Comparison of ENCODE assay signal across 19 mouse cellular contexts in genomic region chr2:4829489-4830065, GRCm38 (mm10). TPM values are rescaled to one million over a fixed set of nuclear protein-coding genes. Genes with fewer than 3 reads are reported as not detected.
A peak's percentile ranks its signal among the peaks of the same experiment; 100 is the strongest.
DNase-seq lines count a peak whose midpoint lies in the region; ATAC-seq and TF ChIP-seq lines count a peak whose summit lies in the region.
"Had no signal": no experiment of that assay in that cellular context is flagged by ENCODE, and none has a peak within 500 bp of the region (broad histone marks: within the 10 kb centered on the region; RNA-seq: fewer than 3 reads in every experiment).

No protein-coding gene starts in this region.

- H3K27me3 ChIP-seq in kidney, embryonic 16.5 days (ENCODE audit: insufficient read depth, low read length), result no peaks in the 10 kb centered on the region
- H3K27me3 ChIP-seq in embryonic facial prominence, embryonic 13.5 days, result no peaks in the 10 kb centered on the region
- no peaks in the 10 kb centered on the region for H3K27me3 ChIP-seq in intestine, postnatal 0 days (replicated peaks; ENCODE audit: control insufficient read depth, insufficient read depth, low read length)
- no peaks in the 10 kb centered on the region for H3K27me3 ChIP-seq in stomach, embryonic 16.5 days (ENCODE audit: control insufficient read depth, insufficient read depth, low read length)
- H3K27me3 ChIP-seq: CH12.LX; heart, embryonic 15.5 days; limb, embryonic 13.5 days; midbrain, embryonic 12.5 days had no signal

- WGBS in kidney, embryonic 16.5 days, result 67% methylated on average over 6 of the region's 6 CpGs
- 66% methylated on average over 6 of the region's 6 CpGs for WGBS in embryonic facial prominence, embryonic 13.5 days
- 45% methylated on average over 6 of the region's 6 CpGs for WGBS in intestine, postnatal 0 days
- 59% methylated on average over 6 of the region's 6 CpGs for WGBS in stomach, embryonic 16.5 days

- H3K9me3 ChIP-seq in kidney, embryonic 16.5 days (ENCODE audit: low read length), result no peaks in the 10 kb centered on the region
- H3K9me3 ChIP-seq in embryonic facial prominence, embryonic 13.5 days, result no peaks in the 10 kb centered on the region
- no peaks in the 10 kb centered on the region for H3K9me3 ChIP-seq in intestine, postnatal 0 days (ENCODE audit: control insufficient read depth)
- no peaks in the 10 kb centered on the region for H3K9me3 ChIP-seq in stomach, embryonic 16.5 days (replicated peaks; ENCODE audit: control insufficient read depth, low read length)
- H3K9me3 ChIP-seq: heart, embryonic 15.5 days; limb, embryonic 13.5 days; midbrain, embryonic 12.5 days had no signal

- no peak overlapping the region for H3K4me3 ChIP-seq in kidney, embryonic 16.5 days (ENCODE audit: low read length)
- no peak overlapping the region for H3K4me3 ChIP-seq in embryonic facial prominence, embryonic 13.5 days
- H3K4me3 ChIP-seq in intestine, postnatal 0 days (ENCODE audit: low read depth, low read length), result no peak overlapping the region
- no peak overlapping the region for H3K4me3 ChIP-seq in stomach, embryonic 16.5 days (replicated peaks; ENCODE audit: low read length)
- H3K4me3 ChIP-seq: erythroblast, embryonic 14.5 days; heart, embryonic 15.5 days; limb, embryonic 13.5 days; midbrain, embryonic 12.5 days had no signal

- H3K4me2 ChIP-seq in kidney, embryonic 16.5 days (replicated peaks; ENCODE audit: low read depth, low read length), result no peak overlapping the region
- no peak overlapping the region for H3K4me2 ChIP-seq in embryonic facial prominence, embryonic 13.5 days
- peak overlapping the region; percentile 40 for H3K4me2 ChIP-seq in intestine, postnatal 0 days (replicated peaks; ENCODE audit: low read depth)
- H3K4me2 ChIP-seq in stomach, embryonic 16.5 days (ENCODE audit: low read depth, low read length), result peak overlapping the region; percentile 29; the same call in 1 of the 2 replicates
- H3K4me2 ChIP-seq: heart, embryonic 15.5 days; limb, embryonic 13.5 days; midbrain, embryonic 12.5 days had no signal

- no peak overlapping the region for H3K9ac ChIP-seq in kidney, embryonic 16.5 days (replicated peaks; ENCODE audit: low read length)
- H3K9ac ChIP-seq in embryonic facial prominence, embryonic 13.5 days, result no peak overlapping the region
- no peak overlapping the region for H3K9ac ChIP-seq in intestine, postnatal 0 days (ENCODE audit: low read depth, low read length)
- no peak overlapping the region for H3K9ac ChIP-seq in stomach, embryonic 16.5 days (ENCODE audit: low read length)
- H3K9ac ChIP-seq: heart, embryonic 15.5 days; limb, embryonic 13.5 days; liver, embryonic 14.5 days; midbrain, embryonic 12.5 days had no signal

- H3K4me1 ChIP-seq in kidney, embryonic 16.5 days (ENCODE audit: insufficient read depth, low read length), result peaks cover 4% of the 10 kb centered on the region
- peaks cover 3% of the 10 kb centered on the region; the same call in 1 of the 2 replicates for H3K4me1 ChIP-seq in embryonic facial prominence, embryonic 13.5 days
- 0 out of 2 replicates have a peak, but pooled peaks cover 3% of the 10 kb centered on the region for H3K4me1 ChIP-seq in intestine, postnatal 0 days (replicated peaks; ENCODE audit: control insufficient read depth, insufficient read depth, low read length)
- H3K4me1 ChIP-seq in stomach, embryonic 16.5 days (ENCODE audit: control insufficient read depth, insufficient read depth, low read length), result peaks cover 4% of the 10 kb centered on the region; the same call in 1 of the 2 replicates
- H3K4me1 ChIP-seq: heart, embryonic 15.5 days; limb, embryonic 13.5 days; midbrain, embryonic 12.5 days had no signal

- intact Hi-C loops in heart, postnatal 36 days (cut with DNase I), result no loop called here

- no peak for TF ChIP-seq CTCF in intestine, postnatal 0 days (IDR thresholded peaks at IDR 0.05; ENCODE audit: low read depth)

- no peak for DNase-seq in kidney, postnatal 25 days
- DNase-seq in heart, postnatal 36 days, result no peak
- no peak for DNase-seq in adrenal gland, adult 2 months
- DNase-seq: gastrocnemius, postnatal 14 days; heart, adult 18-20 months; kidney, adult 9 months; thymus, postnatal 4 days had no signal

- peak overlapping the region; percentile 44 for H3K27ac ChIP-seq in kidney, embryonic 16.5 days (ENCODE audit: low read length)
- peak overlapping the region; percentile 51 for H3K27ac ChIP-seq in embryonic facial prominence, embryonic 13.5 days
- H3K27ac ChIP-seq in intestine, postnatal 0 days (ENCODE audit: low read depth, low read length), result no peak overlapping the region
- H3K27ac ChIP-seq in stomach, embryonic 16.5 days (ENCODE audit: low read length), result peak overlapping the region; percentile 63; the same call in 1 of the 2 replicates
- H3K27ac ChIP-seq: heart, embryonic 15.5 days; limb, embryonic 13.5 days; liver, embryonic 14.5 days; midbrain, embryonic 12.5 days had no signal

- no peaks in the 10 kb centered on the region for H3K36me3 ChIP-seq in kidney, embryonic 16.5 days (ENCODE audit: insufficient read depth, low read length)
- no peaks in the 10 kb centered on the region for H3K36me3 ChIP-seq in embryonic facial prominence, embryonic 13.5 days
- H3K36me3 ChIP-seq in intestine, postnatal 0 days (ENCODE audit: control insufficient read depth, insufficient read depth), result no peaks in the 10 kb centered on the region
- H3K36me3 ChIP-seq in stomach, embryonic 16.5 days (ENCODE audit: control insufficient read depth, insufficient read depth, low read length), result no peaks in the 10 kb centered on the region
- H3K36me3 ChIP-seq: heart, embryonic 15.5 days; limb, embryonic 13.5 days; midbrain, embryonic 12.5 days had no signal

- ATAC-seq in kidney, embryonic 16.5 days (ENCODE audit: low FRiP score, low TSS enrichment), result no peak
- ATAC-seq in embryonic facial prominence, embryonic 13.5 days (ENCODE audit: insufficient number of reproducible peaks, insufficient read depth, low FRiP score, low TSS enrichment, low read depth), result peak; percentile 69
- no peak for ATAC-seq in intestine, postnatal 0 days
- ATAC-seq in stomach, embryonic 16.5 days (ENCODE audit: insufficient read depth, low FRiP score), result peak; percentile 73; the same call in 1 of the 2 replicates
- ATAC-seq: forebrain, embryonic 14.5 days; hindbrain, embryonic 16.5 days had no signal

RNA-seq across cellular contexts. Expression of gene Sephs1, which starts 51.8 kb away (rescaled TPM):
- polyA plus RNA-seq in kidney, embryonic 16.5 days (2015; fragmentation: Nextera tagmentation; extraction: Ambion mirVana), result 81.0 and 82.4 TPM in 2 replicates
- polyA plus RNA-seq in embryonic facial prominence, embryonic 13.5 days (2015; fragmentation: Nextera tagmentation; extraction: Ambion mirVana), result 94.4 and 111 TPM in 2 replicates
- 23.9 and 24.1 TPM in 2 replicates for polyA plus RNA-seq in intestine, postnatal 0 days (2015; fragmentation: Nextera tagmentation; extraction: Ambion mirVana)
- 50.2 and 53.0 TPM in 2 replicates for polyA plus RNA-seq in stomach, embryonic 16.5 days (2015; fragmentation: Nextera tagmentation; extraction: Ambion mirVana)
- total RNA-seq in heart, postnatal 36 days (2021), result 10 to 100 TPM; 13.7 to 16.1 TPM
- total RNA-seq in adrenal gland, adult 2 months (2021), result 10 to 100 TPM; 39.9 to 46.9 TPM
- 15.2 and 15.8 TPM in 2 replicates for polyA plus RNA-seq in adrenal gland, adult 2 months (2012; rRNA removed)

Comparison
In these comparisons a context has a peak if more than half of its experiments do, and no peak if none do; other contexts are left out.
1. ATAC-seq: peak in embryonic facial prominence, embryonic 13.5 days (single experiment) and stomach, embryonic 16.5 days (single experiment); none in kidney, embryonic 16.5 days (single experiment) and intestine, postnatal 0 days (single experiment).
2. H3K4me2 ChIP-seq: peak in intestine, postnatal 0 days (single experiment) and stomach, embryonic 16.5 days (single experiment); none in kidney, embryonic 16.5 days (single experiment) and embryonic facial prominence, embryonic 13.5 days (single experiment).